Mouse (Mus musculus) central nervous system, embryonic 18 days (tissue): ENCODE measurements around the gene Atxn1l. TPM values are rescaled to one million over a fixed set of nuclear protein-coding genes. Genes with fewer than 3 reads are reported as not detected.

ENCODE experiments used
- polyA plus RNA-seq: library from polyadenylated mRNA; depleted of rRNA; stranded (reverse); fragments of >200 nt; gene quantifications from 2 replicates; pipeline ENCODE4 v1.2.3, GENCODE M21; 2012; rRNA removed

Atxn1l gene
- 10.0 and 10.3 TPM in 2 replicates for polyA plus RNA-seq

GRCm38 (mm10) chr8:109737237-109738048 lies at the start of gene Atxn1l:
Gene Atxn1l, minus strand, starts transcription at chr8:109737739.

GRCm38 (mm10) chr8:109778280-109778977 lies 40.9 kb upstream of the Atxn1l start, which contains the start of gene Ap1g1:
Gene Ap1g1, plus strand, starts transcription at chr8:109778554.

GRCm38 (mm10) chr8:109705320-109706075 lies 32.0 kb downstream of the Atxn1l start, which contains the start of gene Zfp821:
Gene Zfp821, plus strand, starts transcription at chr8:109705546.

GRCm38 (mm10) chr8:109693146-109693900 lies 44.2 kb downstream of the Atxn1l start, which contains the start of gene Ist1:
Gene Ist1, minus strand, starts transcription at chr8:109693260.

Other genes with a start within 250 kb of the Atxn1l start
- 0.93 and 1.3 TPM in 2 replicates for gene Pmfbp1, start 243.7 kb downstream of the Atxn1l start, polyA plus RNA-seq
- gene Dhx38, start 171.9 kb downstream of the Atxn1l start, polyA plus RNA-seq: 15.6 and 16.9 TPM in 2 replicates
- 4.4 and 4.9 TPM in 2 replicates for gene Txnl4b, start 171.8 kb downstream of the Atxn1l start, polyA plus RNA-seq
- 0.27 and 0.83 TPM in 2 replicates for gene Hp, start 158.6 kb downstream of the Atxn1l start, polyA plus RNA-seq
- gene Dhodh, start 129.1 kb downstream of the Atxn1l start, polyA plus RNA-seq: 25.4 and 27.4 TPM in 2 replicates
- gene Pkd1l3, start 123.2 kb downstream of the Atxn1l start, polyA plus RNA-seq: 0.01 and 0.19 TPM in 2 replicates
- gene Ist1, start 44.5 kb downstream of the Atxn1l start, polyA plus RNA-seq: 143 and 145 TPM in 2 replicates
- 100 and 106 TPM in 2 replicates for gene Zfp821, start 32.2 kb downstream of the Atxn1l start, polyA plus RNA-seq
- gene Ap1g1, start 40.8 kb upstream of the Atxn1l start, polyA plus RNA-seq: 89.6 and 89.7 TPM in 2 replicates
- 17.6 and 19.6 TPM in 2 replicates for gene Phlpp2, start 130.8 kb upstream of the Atxn1l start, polyA plus RNA-seq
- gene Marveld3, start 224.5 kb upstream of the Atxn1l start, polyA plus RNA-seq: 0.53 and 0.60 TPM in 2 replicates